Mouse (Mus musculus) A20 (cell line): ENCODE measurements around the gene Crisp2.

Experiments
- DNase-seq: peaks from one replicate; pipeline ENCODE4 v3.0.0-alpha.2; 2011; ENCODE audit warnings: low read depth, low spot score

Crisp2 gene

GRCm38 (mm10) chr17:40716273-40716672 is 90.5 kb downstream of the Crisp2 start:
- no peak for DNase-seq
